Comparison of ENCODE assay signal across 22 mouse cellular contexts in genomic region chr7:113969182-113969581, GRCm38 (mm10).
DNase-seq lines count a peak whose midpoint lies in the region; ATAC-seq and TF ChIP-seq lines count a peak whose summit lies in the region.
"Had no signal": no experiment of that assay in that cellular context is flagged by ENCODE, and none has a peak within 500 bp of the region (broad histone marks: within the 10 kb centered on the region; RNA-seq: fewer than 3 reads in every experiment).

No protein-coding gene starts in this region.

- TF ChIP-seq CTCF in kidney, adult 2 months (conservative IDR thresholded peaks at IDR 0.05; ENCODE audit: insufficient read depth, insufficient read length, low read depth, low read length): no peak
- TF ChIP-seq CTCF in Patski (IDR thresholded peaks at IDR 0.05): no peak
- TF ChIP-seq CTCF in thymus, adult 2 months (IDR thresholded peaks at IDR 0.05; ENCODE audit: borderline replicate concordance, control insufficient read depth, extremely low read depth, insufficient read depth, low read length, poor library complexity): no peak

- CTCF ChIA-PET in Patski (lab: Charles Lee): interaction anchor here (1.2 to 1.6 kb wide), 4 partner anchors 8 to 46 kb away, joined by 3 to 5 read pairs (median 3); no protein-coding TSS in a partner anchor

- peak; percentile 3 for DNase-seq in kidney, adult 2 months
- DNase-seq in kidney, postnatal 36 days: no peak
- peak; percentile 92 for DNase-seq in Muller cell, postnatal 12 days (ENCODE audit: inconsistent ontology term)
- DNase-seq in Patski (ENCODE audit: low read depth, low spot score): no peak
- no peak for DNase-seq in thymus, adult 2 months
- DNase-seq: adrenal gland, adult 2 months; adrenal gland, adult 8-10 months; adrenal gland, postnatal 10 days; adrenal gland, postnatal 14 days; adrenal gland, postnatal 25 days; adrenal gland, postnatal 36 days; B cell, adult 2 months; cerebellum, adult 11 months; cerebellum, adult 11-12 months; cerebellum, adult 18-20 months; cerebellum, adult 2 months; cerebellum, adult 8-10 months had no signal

- TF ChIP-seq POLR2A in kidney, adult 2 months (IDR thresholded peaks at IDR 0.05; ENCODE audit: low read depth, low read length): no peak
- no peak for TF ChIP-seq POLR2A in thymus, adult 2 months (IDR thresholded peaks at IDR 0.05; ENCODE audit: control insufficient read depth, extremely low read depth, insufficient read depth, low read length, poor library complexity)

- H3K27me3 ChIP-seq in kidney, adult 2 months (replicated peaks; ENCODE audit: control insufficient read depth, insufficient read depth, low read length): no peaks in the 10 kb centered on the region
- no peaks in the 10 kb centered on the region for H3K27me3 ChIP-seq in Patski
- H3K27me3 ChIP-seq in thymus, adult 2 months (ENCODE audit: control insufficient read depth, insufficient read depth, low read length): no peaks in the 10 kb centered on the region
- H3K27me3 ChIP-seq: CH12.LX had no signal

- no peaks in the 10 kb centered on the region for H3K36me3 ChIP-seq in kidney, adult 2 months (ENCODE audit: control insufficient read depth, insufficient read depth, low read length)
- H3K36me3 ChIP-seq in thymus, adult 2 months (ENCODE audit: control insufficient read depth, insufficient read depth, low read length): no peaks in the 10 kb centered on the region
- H3K36me3 ChIP-seq: G1E had no signal

- H3K27ac ChIP-seq in kidney, adult 2 months (ENCODE audit: insufficient read depth, low read depth, low read length): no peak overlapping the region
- no peak overlapping the region for H3K27ac ChIP-seq in thymus, adult 2 months (ENCODE audit: control insufficient read depth, insufficient read depth, low read length)

- no peak overlapping the region for H3K4me3 ChIP-seq in kidney, adult 2 months (ENCODE audit: insufficient read depth, low read depth, low read length)
- no peak overlapping the region for H3K4me3 ChIP-seq in thymus, adult 2 months (ENCODE audit: control insufficient read depth, insufficient read depth, low read length)

- ATAC-seq in Patski: peak; percentile 69
- no peak for ATAC-seq in granulocyte monocyte progenitor cell, adult 5-6 weeks (replicated peaks; ENCODE audit: poor library complexity, severe bottlenecking)
- ATAC-seq: activated CD4-positive, CD25-positive, alpha-beta regulatory T cell, adult 4 months; CD4-positive, CD25-positive, alpha-beta regulatory T cell, adult 4 months had no signal

- 0 out of 2 replicates have a peak, but pooled peaks cover 4% of the 10 kb centered on the region for H3K4me1 ChIP-seq in kidney, adult 2 months (ENCODE audit: control insufficient read depth, insufficient read depth, low read length)
- no peaks in the 10 kb centered on the region for H3K4me1 ChIP-seq in thymus, adult 2 months (replicated peaks; ENCODE audit: control insufficient read depth, insufficient read depth, low read length)

- in situ Hi-C loops in Patski (cut with MboI; ENCODE audit: low pct_unique_long_range_greater_than_20kb): no loop called here

- POLR2A ChIA-PET in Patski (lab: Charles Lee): no interaction called here

Comparison
In these comparisons a context has a peak if more than half of its experiments do, and no peak if none do; other contexts are left out.
1. DNase-seq: peak in kidney, adult 2 months (single experiment) and Muller cell, postnatal 12 days (single experiment); none in kidney, postnatal 36 days (0 of 2), Patski (single experiment) and thymus, adult 2 months (single experiment).